Mouse (Mus musculus) hindlimb bud, embryonic 11.5 days (tissue): ENCODE results near the gene Slc25a10.

Experiments used
- DNase-seq: peaks from one replicate; pipeline ENCODE4 v3.0.0-alpha.2; 2012; ENCODE audit warnings: low read depth, low spot score; ENCODE audit errors: extremely low spot score

The Slc25a10 gene

DNA sequence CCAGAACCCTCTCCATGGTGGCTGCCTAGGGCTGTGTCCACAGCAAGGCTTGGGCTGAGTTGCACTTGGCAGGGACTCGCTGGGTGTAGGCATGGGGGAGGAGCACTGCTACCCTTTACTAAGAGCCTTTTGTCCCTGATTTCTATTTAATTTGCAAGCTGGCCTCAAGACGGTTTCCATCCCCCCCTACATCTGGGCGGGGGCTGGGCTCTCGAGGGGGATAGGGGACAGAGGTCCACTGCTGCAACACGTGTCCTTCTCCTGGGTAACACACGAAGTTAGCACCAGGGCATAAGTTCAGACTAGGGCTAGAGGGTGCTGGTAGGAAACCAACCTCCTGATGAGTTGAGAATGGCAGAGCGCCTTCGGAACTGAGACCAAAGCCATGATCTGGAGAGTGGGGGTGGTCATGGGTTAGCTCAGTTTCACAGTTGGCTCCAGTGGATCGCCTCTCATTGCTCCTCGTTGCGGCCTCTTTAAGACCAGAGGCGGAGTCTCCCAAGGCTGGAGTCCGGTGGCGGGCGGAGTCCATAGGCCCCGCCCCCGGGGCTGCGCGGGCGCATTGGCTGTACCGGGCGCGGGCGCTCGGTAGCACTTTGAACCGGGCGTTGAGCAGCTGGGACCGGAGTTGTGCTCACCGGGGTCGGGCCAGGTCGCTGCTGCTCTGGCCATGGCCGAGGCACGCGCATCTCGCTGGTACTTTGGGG lies at the start of gene Slc25a10:
Gene Slc25a10 (plus strand): TSS at position 524 of the 707 bp plus-strand sequence.
- peak; percentile 56 for DNase-seq

DNA sequence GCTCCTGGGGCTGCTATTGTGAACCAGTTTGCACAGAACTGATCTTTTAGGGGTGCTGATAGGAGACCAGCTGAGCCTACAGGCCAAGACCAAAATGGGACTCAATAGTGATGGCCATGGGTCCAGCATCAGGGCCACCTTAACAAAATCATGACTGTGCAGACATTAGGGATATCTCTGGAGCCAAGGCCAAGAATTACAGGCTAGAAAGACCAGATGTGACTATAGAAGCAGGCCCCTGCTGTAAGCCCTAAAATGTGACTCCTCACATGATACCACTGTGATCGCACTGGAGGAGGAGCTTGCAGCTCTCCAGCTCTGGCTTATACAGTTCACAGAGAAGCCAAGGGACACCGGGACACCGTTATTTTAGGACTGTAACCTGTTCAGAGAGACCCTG lies 49.3 kb upstream of the Slc25a10 start, which contains the start of gene Tspan10:
Gene Tspan10 (plus strand): TSS at position 301 of the 400 bp plus-strand sequence.
- no peak for DNase-seq

DNA sequence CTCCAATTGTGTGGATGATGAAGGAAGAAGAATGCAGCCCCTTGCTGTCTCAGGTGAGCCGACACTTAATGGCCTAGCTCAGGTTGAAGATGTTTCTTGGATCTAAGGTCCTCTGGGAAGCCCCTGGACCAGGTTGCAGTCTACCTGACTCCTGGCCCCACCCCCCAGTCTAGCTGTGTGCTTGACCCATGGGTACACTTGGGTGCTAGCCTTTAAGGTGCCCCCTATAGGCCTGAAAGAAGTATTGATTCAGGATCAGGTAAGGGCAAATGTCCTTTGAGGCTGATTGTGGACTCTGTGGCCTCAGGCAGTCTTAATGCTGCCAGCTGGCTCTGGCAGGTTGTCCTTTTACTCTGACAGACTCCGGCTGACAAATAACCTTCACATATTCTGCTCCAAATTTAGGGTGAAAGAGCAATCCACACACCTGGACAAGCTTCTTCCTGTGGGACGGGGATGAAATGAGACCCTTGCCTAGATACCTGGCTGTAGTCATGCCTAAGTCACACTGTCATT lies 48.8 kb upstream of the Slc25a10 start:
- no peak for DNase-seq

DNA sequence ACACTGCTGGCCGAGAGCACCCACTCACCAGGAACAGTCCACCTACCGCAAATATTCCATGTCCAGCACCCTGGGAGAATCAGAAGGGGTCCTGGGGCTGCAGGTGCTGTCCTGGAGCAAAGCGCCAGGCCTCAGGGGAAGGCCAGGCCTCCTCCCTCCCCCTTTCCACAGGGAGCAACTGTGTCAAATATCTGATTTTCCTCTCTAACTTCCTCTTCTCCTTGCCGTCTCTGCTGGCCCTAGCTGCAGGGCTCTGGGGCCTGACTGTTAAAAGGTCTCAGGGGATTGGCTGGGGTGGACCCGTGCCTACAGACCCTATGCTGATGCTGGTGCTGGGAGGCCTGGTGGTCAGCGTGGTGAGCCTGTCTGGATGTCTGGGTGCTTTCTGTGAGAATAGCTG lies 47.5 kb upstream of the Slc25a10 start:
- DNase-seq = no peak

DNA sequence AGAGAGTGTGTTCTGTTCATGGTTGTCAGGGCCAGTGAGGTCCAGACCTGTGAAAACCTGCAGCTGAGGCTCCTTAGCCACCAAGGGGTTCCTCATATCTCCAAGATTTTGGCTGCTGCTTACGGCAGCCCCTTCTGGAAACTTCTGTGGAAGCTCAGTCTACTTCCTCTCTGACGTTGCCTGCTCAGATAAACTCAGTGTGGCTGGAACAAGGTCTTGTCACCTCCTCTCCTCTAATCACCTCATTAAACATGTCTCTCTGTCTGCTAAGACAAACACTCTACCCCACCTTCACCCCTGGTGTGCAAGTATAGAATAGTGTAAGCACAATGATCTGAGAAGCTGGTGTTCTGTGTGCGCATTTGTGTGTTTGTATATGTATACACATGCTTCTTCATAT lies 46.2 kb upstream of the Slc25a10 start:
- no peak for DNase-seq

DNA sequence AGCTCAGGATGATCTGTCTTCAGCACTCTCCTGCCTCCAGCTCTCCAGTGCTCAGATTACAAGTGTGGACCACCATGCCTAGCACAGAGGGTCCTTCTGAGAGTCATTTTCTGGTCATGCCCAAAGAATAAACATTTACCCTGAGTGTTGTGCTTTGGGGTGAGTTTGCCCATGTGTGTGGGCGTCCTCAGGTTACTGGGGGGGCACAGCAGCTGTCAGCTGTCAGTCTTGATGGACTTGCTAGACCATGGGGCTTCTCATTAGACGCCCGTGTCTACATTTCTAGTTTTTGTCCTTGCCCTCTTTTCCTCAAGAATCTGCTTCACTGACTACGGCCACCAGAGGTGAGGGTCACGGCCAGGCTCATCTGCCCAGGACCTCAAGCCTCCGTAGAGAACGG lies 44.5 kb upstream of the Slc25a10 start:
- DNase-seq = no peak

DNA sequence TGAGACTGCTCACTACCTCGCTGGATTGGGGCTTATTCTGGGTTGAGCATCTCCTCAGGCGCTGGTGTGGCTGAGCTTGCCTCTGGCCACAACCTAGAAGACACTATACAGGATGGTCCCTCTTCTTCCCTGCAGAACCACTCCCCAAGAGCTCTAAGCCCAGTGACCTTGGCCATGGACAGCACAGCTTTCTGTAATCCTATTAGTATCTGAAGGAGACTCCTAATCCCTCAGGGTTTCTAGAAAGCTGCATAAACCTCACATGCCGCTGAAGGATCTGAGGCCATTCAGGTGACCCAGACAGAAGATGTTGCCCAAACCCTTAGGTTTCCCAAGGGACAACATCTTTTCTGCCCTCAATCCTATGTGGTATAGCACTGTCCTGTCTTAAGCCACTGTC lies 39.4 kb upstream of the Slc25a10 start:
- DNase-seq = no peak

DNA sequence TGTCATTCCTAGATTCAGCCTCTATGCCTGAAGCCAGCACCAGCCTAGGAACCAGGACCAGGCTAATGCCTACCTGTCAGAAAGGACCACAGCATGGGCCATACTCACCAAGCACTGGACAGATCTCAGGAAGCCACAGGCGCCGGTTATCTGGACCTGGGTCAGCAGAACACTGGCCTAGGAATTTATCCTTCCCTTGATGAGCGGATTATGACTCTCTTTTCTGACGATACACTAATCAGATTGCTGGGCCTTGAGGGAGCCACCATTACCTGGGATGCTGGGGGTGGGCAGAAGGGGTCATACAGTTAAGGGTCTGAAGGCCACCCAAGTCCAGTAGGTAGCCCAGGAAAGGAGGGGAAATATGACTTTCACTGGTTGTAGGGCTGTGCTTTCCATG lies 38.3 kb upstream of the Slc25a10 start, which contains the start of gene Pde6g:
Gene Pde6g (minus strand): TSS at position 195 of the 400 bp plus-strand sequence.
- DNase-seq = no peak

DNA sequence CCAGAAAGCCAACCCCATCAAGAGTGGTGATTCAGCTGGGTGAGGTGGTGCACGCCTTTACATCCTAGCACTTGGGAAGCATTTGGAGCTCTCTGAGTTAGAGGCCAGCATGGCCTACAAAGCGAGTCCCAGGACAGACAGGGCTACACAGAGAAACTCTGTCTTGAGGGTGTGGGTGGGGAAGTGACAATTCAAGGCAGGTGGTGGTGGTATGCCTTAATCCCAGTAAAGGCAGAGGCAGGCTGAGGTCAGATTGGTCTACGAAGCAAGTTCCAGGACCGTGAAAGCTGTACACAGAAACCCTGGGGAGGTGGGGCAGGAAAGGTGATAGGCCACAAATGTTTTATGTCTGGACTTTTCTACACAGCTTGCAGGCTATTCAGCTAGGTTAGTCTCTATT lies 36.7 kb upstream of the Slc25a10 start:
- no peak for DNase-seq

DNA sequence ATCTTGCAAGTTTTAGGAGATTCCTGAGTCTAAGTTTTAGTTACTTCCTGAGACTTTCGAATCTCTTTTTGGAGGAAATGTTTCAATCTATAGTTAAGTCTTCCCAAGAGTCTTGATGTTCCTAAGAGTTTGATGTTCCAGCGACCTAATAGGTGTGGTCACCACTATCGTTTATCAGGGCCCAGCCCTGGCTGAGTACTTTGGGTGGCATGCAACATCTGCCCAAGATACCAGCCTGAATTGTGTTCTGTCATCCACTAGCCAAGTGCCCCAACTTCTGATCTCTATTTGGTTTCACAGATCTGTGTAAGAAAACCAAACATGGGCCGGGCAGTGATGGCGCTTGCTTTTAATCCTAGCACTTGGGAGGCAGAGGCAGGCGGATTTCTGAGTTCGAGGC lies 36.2 kb upstream of the Slc25a10 start:
- DNase-seq = no peak

DNA sequence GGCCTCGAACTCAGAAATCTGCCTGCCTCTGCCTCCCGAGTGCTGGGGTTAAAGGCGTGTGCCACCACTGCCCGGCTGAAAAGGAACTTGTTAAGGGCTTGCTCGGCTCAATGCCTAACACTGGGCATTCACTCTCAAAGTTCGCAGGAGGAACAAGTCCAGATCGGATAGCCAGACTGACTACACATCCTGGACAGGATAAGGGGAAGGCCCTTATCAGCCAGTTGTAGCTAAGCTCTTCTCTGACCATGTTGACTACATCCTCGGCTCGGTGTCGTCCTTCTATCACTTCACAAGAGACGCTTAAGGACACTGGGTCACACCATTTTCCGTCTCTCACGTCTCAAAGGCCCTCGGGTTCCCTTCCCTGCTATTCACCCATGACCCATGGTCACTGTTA lies 34.3 kb upstream of the Slc25a10 start:
- DNase-seq = no peak

DNA sequence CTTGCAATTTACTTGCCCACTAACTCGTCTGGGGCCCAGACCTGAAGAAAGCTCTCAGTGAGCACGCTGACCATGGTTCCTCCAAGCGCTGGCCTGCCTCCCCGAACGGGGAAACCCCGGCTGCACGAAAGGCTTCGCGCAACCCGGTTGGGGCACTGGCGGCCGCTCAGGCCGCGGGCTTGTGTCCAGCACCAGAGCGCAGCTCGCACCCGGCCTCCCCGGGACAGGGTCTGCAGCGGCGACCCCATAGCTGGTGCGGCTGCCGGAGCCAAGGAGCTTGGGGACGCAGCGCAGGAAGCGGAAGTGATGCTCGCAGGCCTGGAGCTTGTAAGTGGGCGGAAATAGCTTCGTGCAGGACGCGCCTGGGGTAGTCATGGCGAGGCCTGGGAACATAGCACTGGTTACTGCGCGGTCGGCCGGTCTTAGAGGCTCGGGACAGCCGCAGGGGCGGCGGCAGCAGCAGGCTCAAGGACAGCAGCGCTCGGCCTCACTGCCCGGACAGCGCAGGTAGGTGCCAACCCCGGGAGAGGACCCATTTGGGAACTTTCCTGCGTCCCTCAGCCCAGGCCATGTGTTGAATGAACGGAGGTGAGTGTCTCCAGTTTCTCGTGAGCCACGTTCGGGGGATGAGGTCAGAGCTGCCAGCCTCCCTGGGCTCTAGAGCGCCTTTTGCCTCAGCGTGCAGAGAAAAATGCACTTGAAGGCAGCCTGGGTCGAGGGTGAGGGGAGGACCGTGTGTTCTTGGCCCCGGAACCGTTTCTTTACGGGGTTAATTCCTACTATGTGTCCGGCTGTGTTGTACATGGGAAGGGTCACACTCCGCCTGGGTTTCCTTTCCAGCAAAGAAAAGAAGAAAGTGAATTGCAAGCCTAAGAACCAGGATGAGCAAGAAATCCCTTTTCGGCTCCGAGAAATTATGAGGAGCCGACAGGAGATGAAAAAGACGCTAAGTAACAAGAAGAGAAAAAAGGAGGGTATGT lies 33.6 kb upstream of the Slc25a10 start, which contains the start of the genes Oxld1 and Ccdc137:
Gene Oxld1 (minus strand): TSS at position 297 of the 980 bp plus-strand sequence.
Gene Ccdc137 (plus strand): TSS at position 344 of the 980 bp plus-strand sequence.
- peak; percentile 41 for DNase-seq

DNA sequence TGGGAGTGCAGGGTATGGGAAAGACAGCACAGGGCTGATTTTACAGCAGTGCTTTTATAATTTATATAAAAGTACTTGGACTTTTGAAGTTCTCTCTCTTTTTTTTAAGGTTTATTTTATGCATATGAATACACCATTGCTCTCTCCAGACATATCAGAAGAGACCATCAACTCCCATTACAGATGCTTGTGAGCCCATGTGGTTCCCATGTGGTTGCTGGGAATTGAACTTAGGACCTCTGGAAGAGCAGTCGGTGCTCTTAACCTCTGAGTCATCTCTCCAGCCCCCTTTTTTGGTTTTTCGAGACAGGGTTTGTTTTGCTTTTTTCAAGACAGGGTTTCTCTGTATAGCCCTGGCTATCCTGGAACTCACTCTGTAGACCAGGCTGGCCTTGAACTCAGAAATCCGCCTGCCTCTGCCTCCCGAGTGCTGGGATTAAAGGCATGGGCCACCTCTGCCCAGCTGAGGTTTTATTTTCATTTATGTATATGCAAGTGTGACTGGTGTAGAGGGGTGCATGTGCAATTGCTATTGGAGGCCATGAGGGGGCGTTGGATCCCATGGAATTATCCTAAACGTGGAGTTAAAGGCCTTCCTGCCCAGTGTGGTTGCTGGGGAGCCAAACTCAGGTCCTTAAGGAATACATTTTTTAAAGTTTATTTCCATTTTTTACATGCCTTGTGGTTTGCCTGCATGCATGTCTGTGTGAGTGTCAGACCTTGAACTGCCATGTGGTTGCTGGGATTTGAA lies 32.6 kb upstream of the Slc25a10 start:
- no peak for DNase-seq

DNA sequence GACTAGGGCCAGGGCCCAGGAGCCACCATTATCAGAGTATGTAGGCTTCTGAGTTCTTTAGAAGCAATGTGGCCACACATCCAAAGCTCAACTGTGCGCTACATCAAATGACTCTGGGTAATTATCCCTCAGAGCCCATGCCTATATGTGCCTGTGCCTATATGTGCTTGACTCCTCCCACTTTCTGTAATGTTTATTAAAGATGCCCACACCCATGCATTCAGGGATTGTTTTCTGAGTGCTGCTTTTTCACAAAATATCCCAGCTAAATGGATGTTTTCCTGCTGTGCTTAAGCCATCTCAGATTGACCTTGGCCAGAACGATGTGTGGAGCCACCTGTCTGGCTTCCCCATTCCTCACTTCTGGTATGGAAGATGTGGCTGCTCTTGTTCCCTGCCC lies 28.1 kb upstream of the Slc25a10 start:
- no peak for DNase-seq

DNA sequence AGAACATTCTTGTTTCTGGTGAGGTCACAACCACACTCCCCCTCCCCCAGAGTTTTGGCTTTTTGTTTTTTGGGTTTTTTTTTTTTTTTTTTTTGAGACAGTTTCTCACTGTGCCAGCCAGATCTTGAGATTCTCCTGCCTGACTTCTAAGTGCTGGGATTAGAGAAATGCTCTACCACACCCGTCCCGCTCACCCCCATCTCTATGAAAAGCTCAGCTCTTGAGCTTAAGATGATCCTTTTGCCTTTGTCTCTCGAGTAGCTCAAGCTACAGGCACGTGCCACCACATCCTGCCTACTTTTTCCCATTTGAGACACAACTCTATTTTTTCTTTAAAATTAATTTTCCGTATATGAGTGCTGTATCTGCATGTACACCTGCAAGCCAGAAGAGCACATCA lies 27.3 kb upstream of the Slc25a10 start:
- DNase-seq = no peak

DNA sequence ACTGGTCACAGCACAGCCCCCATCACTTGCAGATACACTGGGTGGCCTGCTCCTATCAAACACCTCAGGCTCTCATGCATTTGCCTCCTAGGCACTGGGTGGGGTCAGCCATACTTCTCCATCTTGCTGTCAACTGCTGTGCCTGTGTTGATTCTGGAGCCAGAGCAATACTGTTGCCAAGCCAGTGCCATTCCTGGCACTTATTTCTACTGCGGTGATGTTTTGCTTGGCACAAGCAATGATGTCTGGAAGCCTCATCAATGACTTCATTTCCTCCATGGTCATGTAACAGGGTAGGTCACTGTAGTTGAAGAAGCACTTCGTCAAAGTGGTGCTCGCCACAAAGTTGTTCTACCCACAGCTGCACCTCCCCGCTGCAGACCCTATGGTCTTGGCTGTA lies 26.1 kb upstream of the Slc25a10 start:
- no peak for DNase-seq

DNA sequence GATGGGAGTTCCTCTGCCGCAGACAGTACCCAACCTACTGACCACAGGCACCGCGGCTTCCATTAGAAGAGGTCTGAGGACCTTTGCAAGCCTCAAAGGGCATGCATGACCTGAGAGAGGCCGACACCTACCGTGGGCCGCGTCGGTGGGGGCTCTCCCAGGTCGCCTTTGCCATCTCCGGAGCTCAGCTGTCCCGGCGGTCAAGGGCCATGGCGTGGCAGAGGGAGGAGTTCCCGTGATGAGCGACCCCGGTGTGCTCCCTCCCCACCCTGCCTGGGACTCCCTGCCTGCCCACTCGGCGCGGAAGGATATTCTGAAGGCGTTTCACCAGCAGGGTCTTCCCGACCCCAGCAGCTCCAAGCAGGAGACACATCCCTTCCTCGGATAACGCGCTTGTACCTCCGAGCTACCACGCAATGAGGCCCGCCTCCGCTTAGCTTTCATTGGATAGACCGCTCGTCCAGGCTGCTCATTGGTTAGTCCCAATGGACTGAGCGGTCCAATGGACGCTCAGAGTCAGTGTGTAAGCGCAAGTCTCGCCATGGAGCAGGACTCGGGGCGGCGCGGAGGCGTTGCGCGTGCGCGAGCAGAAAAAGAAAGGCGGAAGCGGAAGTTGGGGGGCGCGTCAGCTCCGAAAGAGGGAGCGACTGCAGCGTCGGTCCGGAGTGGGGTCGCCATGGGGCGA lies 24.4 kb upstream of the Slc25a10 start, which contains the start of gene Arl16:
Gene Arl16 (minus strand): TSS at position 557 of the 685 bp plus-strand sequence.
- DNase-seq = peak; percentile 96

DNA sequence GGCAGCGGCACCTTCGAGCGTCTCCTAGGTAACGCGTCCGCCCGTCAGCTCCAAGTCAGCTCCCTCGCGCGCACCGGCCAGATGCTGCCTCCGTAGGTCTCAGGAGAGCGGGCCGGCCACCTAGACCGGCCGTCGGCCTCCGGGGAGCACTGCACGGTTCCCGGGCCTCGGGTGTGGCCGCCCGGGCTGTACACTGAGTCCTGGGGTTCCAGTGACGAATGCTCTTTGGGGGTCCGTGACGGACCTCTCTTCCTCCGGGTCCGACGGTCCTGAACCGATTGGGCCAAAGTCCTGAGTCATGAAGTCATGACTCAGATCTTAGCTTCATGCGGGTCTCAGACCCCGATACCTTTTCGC lies 23.9 kb upstream of the Slc25a10 start:
- DNase-seq = no peak

DNA sequence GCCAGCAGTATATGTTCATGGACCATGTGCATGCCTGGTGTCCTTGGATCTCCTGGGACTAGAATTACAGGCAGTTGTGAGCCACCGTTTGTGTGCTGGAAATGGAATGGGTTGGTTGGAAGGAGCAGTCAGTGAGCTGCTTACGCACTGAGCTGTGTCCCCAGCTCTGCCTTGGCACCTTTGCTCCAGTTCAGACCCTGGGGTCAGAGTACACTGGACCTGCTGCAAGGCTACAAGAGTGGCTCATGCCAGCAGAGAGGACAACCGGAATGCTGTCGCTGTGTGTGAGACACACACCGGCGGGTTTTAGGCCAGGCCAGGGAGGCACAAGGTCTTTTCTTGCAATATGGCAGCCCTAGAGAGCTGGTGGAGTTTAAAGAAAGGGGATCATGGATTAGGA lies 19.6 kb upstream of the Slc25a10 start:
- no peak for DNase-seq

DNA sequence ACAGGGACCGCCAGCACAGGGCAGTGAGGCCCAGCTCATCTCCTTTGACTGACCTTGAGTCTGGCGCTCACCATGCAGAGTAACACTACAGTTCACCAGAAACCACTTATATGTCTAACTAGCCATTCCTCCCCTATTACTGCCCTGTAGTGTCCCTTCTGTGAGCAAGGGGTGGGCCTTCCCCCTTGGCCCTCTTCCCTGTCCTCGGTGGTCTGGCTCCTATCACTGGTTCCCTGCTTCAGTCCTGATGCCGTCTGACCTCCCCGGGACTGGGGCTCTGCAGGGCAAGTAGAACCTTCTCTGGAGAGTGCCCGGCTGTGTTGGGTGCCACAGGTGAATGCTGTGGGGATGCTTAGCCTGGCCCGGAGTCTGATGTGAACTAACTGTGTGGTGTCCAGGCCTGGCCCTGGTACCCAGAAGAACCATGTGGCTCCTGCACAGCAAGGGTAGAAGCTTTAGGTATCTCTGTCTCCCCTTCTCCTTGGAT lies 8.1 kb upstream of the Slc25a10 start:
- DNase-seq = no peak
